Mouse (Mus musculus): ENCODE measurements at regions not wholly inside any gene's neighbourhood (a gene's known extent, or its start where the extent isn't known, plus 50 kb on each side); places are given as distances from the start of the nearest gene placed in this dataset.
"Not testable (repeated sequence)": the region's sequence is repeated elsewhere in the genome, so short reads cannot be mapped to it uniquely, and the experiment has no call there.

- 72% methylated on average over 4 of the region's 4 CpGs for WGBS
- Histone ChIP-seq H3K4me1 (ENCODE audit: control insufficient read depth, insufficient read depth, low read length) (no peaks in the 10 kb centered on the region), H3K4me3 (ENCODE audit: insufficient read depth, low read depth, low read length) (no peak overlapping the region), H3K36me3 (ENCODE audit: control insufficient read depth, insufficient read depth, low read length) (no peaks in the 10 kb centered on the region), H3K27me3 (replicated peaks; ENCODE audit: control insufficient read depth, insufficient read depth, low read length) (no peaks in the 10 kb centered on the region), H3K27ac (ENCODE audit: insufficient read depth, low read depth, low read length) (no peak overlapping the region)
- DNase-seq = no peak
- no peak for TF ChIP-seq POLR2A (IDR thresholded peaks at IDR 0.05; ENCODE audit: low read depth, low read length)
- no peak for TF ChIP-seq CTCF (conservative IDR thresholded peaks at IDR 0.05; ENCODE audit: insufficient read depth, insufficient read length, low read depth, low read length)
These were observed 506.1 kb upstream of the Ccng1 start for GRCm38 (mm10) chr11:41261254-41261653.

- Histone ChIP-seq H3K4me1 (ENCODE audit: control insufficient read depth, insufficient read depth, low read length) (no peaks in the 10 kb centered on the region), H3K27ac (ENCODE audit: insufficient read depth, low read depth, low read length) (no peak overlapping the region), H3K27me3 (replicated peaks; ENCODE audit: control insufficient read depth, insufficient read depth, low read length) (no peaks in the 10 kb centered on the region), H3K4me3 (ENCODE audit: insufficient read depth, low read depth, low read length) (no peak overlapping the region), H3K36me3 (ENCODE audit: control insufficient read depth, insufficient read depth, low read length) (no peaks in the 10 kb centered on the region)
- WGBS = 49% methylated on average over 18 of the region's 18 CpGs
- TF ChIP-seq POLR2A (IDR thresholded peaks at IDR 0.05; ENCODE audit: low read depth, low read length) = no peak
- TF ChIP-seq CTCF (conservative IDR thresholded peaks at IDR 0.05; ENCODE audit: insufficient read depth, insufficient read length, low read depth, low read length) = no peak
- DNase-seq = no peak
These were observed 505.0 kb upstream of the Ccng1 start for GRCm38 (mm10) chr11:41259915-41260619.

GRCm38 (mm10) chr11:41214501-41214900 lies 459.4 kb upstream of the Ccng1 start:
- not testable (repeated sequence) for H3K27ac ChIP-seq (ENCODE audit: insufficient read depth, low read depth, low read length); H3K4me3 ChIP-seq (ENCODE audit: insufficient read depth, low read depth, low read length); H3K36me3 ChIP-seq (ENCODE audit: control insufficient read depth, insufficient read depth, low read length); H3K4me1 ChIP-seq (ENCODE audit: control insufficient read depth, insufficient read depth, low read length); H3K27me3 ChIP-seq (replicated peaks; ENCODE audit: control insufficient read depth, insufficient read depth, low read length)
- peak; percentile 52 for DNase-seq
- 30% methylated on average over 3 of the region's 3 CpGs for WGBS

- TF ChIP-seq POLR2A (IDR thresholded peaks at IDR 0.05; ENCODE audit: low read depth, low read length) (no peak), CTCF (conservative IDR thresholded peaks at IDR 0.05; ENCODE audit: insufficient read depth, insufficient read length, low read depth, low read length) (no peak)
- DNase-seq = no peak
- 97% methylated on average over 1 of the region's 1 CpGs for WGBS
These were observed 447.1 kb upstream of the Ccng1 start for GRCm38 (mm10) chr11:41202228-41202627.

GRCm38 (mm10) chr11:41193981-41194380 lies 438.9 kb upstream of the Ccng1 start:
- H3K36me3 ChIP-seq (ENCODE audit: control insufficient read depth, insufficient read depth, low read length) = no peaks in the 10 kb centered on the region
- no peak overlapping the region for H3K27ac ChIP-seq (ENCODE audit: insufficient read depth, low read depth, low read length)
- H3K27me3 ChIP-seq (replicated peaks; ENCODE audit: control insufficient read depth, insufficient read depth, low read length) = no peaks in the 10 kb centered on the region
- no peak for DNase-seq
- 75% methylated on average over 3 of the region's 3 CpGs for WGBS
- no peak overlapping the region for H3K4me3 ChIP-seq (ENCODE audit: insufficient read depth, low read depth, low read length)
- no peaks in the 10 kb centered on the region for H3K4me1 ChIP-seq (ENCODE audit: control insufficient read depth, insufficient read depth, low read length)
- TF ChIP-seq POLR2A (IDR thresholded peaks at IDR 0.05; ENCODE audit: low read depth, low read length) (no peak), CTCF (conservative IDR thresholded peaks at IDR 0.05; ENCODE audit: insufficient read depth, insufficient read length, low read depth, low read length) (no peak)

More at GRCm38 (mm10) chr11:41202228-41202627, 447.1 kb upstream of the Ccng1 start:
- Histone ChIP-seq H3K4me3 (ENCODE audit: insufficient read depth, low read depth, low read length) (no peak overlapping the region), H3K36me3 (ENCODE audit: control insufficient read depth, insufficient read depth, low read length) (no peaks in the 10 kb centered on the region), H3K27ac (ENCODE audit: insufficient read depth, low read depth, low read length) (no peak overlapping the region), H3K27me3 (replicated peaks; ENCODE audit: control insufficient read depth, insufficient read depth, low read length) (no peaks in the 10 kb centered on the region), H3K4me1 (ENCODE audit: control insufficient read depth, insufficient read depth, low read length) (no peaks in the 10 kb centered on the region)

- Histone ChIP-seq H3K27ac (ENCODE audit: insufficient read depth, low read depth, low read length) (no peak overlapping the region), H3K4me1 (ENCODE audit: control insufficient read depth, insufficient read depth, low read length) (no peaks in the 10 kb centered on the region), H3K4me3 (ENCODE audit: insufficient read depth, low read depth, low read length) (no peak overlapping the region), H3K27me3 (replicated peaks; ENCODE audit: control insufficient read depth, insufficient read depth, low read length) (no peaks in the 10 kb centered on the region), H3K36me3 (ENCODE audit: control insufficient read depth, insufficient read depth, low read length) (no peaks in the 10 kb centered on the region)
- DNase-seq = no peak
- no peak for TF ChIP-seq POLR2A (IDR thresholded peaks at IDR 0.05; ENCODE audit: low read depth, low read length)
- no peak for TF ChIP-seq CTCF (conservative IDR thresholded peaks at IDR 0.05; ENCODE audit: insufficient read depth, insufficient read length, low read depth, low read length)
- WGBS = 82% methylated on average over 2 of the region's 2 CpGs
These were observed 405.5 kb upstream of the Ccng1 start for GRCm38 (mm10) chr11:41160492-41161175.

GRCm38 (mm10) chr11:41159927-41160326 lies 404.8 kb upstream of the Ccng1 start:
- 86% methylated on average over 1 of the region's 1 CpGs for WGBS
- DNase-seq = no peak
- H3K27ac ChIP-seq (ENCODE audit: insufficient read depth, low read depth, low read length) = no peak overlapping the region

More at GRCm38 (mm10) chr11:41159927-41160326, 404.8 kb upstream of the Ccng1 start:
- Histone ChIP-seq H3K4me1 (ENCODE audit: control insufficient read depth, insufficient read depth, low read length) (no peaks in the 10 kb centered on the region), H3K27me3 (replicated peaks; ENCODE audit: control insufficient read depth, insufficient read depth, low read length) (no peaks in the 10 kb centered on the region), H3K4me3 (ENCODE audit: insufficient read depth, low read depth, low read length) (no peak overlapping the region), H3K36me3 (ENCODE audit: control insufficient read depth, insufficient read depth, low read length) (no peaks in the 10 kb centered on the region)
- TF ChIP-seq CTCF (conservative IDR thresholded peaks at IDR 0.05; ENCODE audit: insufficient read depth, insufficient read length, low read depth, low read length) = no peak
- TF ChIP-seq POLR2A (IDR thresholded peaks at IDR 0.05; ENCODE audit: low read depth, low read length) = no peak
